Mouse (Mus musculus): ENCODE data around the gene Golt1a.

Gene Golt1a

GRCm38 (mm10) chr1:133309652-133310267 is at the start of gene Golt1a:
Golt1a (plus strand) TSS chr1:133309800.
- DNase-seq (ENCODE audit: low read depth, low spot score): no peak

DNA sequence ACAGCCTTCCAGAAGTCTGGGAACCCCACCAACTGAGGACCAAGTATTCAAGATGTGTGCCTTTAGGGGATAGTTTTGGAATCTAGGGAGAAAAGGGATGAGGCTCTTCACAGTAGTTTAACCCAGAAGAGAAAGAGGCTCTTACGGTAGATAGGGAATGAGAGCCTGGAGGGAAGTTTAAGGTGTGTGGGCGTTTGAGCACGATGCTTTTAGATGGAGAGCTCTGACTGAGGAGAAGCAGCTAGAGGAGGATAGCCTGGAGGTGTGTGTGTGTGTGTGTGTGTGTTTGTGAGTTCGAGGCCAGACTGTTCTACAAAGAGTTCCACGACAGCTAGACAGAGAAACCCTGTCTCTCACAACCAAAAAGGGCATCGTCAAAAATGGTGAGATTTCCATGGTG is 47.0 kb upstream of the Golt1a start:
- no peak for DNase-seq (ENCODE audit: low read depth, low spot score)

DNA sequence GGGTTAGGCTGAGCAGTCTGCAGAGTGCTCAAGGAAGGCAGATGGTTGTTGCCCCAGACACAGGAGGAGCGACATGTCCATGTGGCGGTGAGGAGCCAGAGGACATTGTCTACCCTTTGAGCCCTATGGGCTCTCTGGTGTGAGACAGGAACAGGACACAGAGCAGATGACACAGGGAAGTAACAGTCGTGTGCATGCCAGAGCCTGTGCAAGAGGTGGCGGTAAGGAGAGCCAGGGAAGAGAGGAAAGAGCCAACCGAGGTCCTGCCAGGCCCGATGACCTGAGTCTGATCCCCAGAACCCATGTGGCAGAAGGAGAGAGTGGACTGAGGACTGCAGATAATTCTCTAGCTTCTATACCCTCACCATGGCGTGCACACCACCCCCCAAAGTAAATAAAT is 46.5 kb upstream of the Golt1a start:
- no peak for DNase-seq (ENCODE audit: low read depth, low spot score)

DNA sequence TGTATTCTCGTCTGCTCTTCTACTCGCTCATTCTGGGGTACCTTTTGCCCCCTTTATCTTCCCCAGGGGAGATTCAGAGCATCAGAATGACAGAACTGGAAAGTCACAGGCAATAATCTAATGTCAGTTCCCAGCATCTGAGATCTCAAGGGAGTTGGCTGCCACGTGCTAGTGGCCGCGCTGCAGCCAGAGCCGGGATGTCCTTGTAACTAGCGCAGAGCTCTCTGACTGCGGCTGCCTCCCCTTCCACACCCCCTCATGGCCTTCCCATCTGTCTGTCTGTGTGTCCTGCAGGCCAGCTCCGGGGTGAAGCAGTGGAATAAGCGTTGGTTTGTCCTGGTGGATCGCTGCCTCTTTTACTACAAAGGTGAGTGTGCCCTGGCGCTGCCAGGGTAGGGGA is 45.2 kb upstream of the Golt1a start:
- no peak for DNase-seq (ENCODE audit: low read depth, low spot score)

- peak; percentile 51 for DNase-seq (ENCODE audit: low read depth, low spot score)
Measured at GRCm38 (mm10) chr1:133265114-133265766, 44.4 kb upstream of the Golt1a start.

DNA sequence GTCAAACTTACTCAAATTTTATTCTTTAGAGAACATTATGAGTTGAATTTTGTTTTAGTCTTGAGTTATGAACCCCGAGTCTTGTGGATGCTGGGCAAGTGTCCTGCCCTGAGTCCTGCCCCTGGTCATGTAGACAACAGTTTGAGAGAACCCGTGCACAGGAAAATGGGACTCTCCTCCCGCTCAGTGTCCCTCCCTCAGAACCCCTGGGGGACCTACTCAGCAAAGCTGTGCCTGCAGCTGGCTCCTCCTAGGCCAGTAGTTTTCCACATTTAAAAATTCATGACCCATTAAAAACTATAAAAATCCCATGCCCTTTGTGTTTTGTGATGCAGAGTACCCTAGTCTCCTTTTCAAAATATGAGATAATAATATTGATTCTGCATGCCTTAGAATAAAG is 42.5 kb upstream of the Golt1a start:
- DNase-seq (ENCODE audit: low read depth, low spot score): no peak

DNA sequence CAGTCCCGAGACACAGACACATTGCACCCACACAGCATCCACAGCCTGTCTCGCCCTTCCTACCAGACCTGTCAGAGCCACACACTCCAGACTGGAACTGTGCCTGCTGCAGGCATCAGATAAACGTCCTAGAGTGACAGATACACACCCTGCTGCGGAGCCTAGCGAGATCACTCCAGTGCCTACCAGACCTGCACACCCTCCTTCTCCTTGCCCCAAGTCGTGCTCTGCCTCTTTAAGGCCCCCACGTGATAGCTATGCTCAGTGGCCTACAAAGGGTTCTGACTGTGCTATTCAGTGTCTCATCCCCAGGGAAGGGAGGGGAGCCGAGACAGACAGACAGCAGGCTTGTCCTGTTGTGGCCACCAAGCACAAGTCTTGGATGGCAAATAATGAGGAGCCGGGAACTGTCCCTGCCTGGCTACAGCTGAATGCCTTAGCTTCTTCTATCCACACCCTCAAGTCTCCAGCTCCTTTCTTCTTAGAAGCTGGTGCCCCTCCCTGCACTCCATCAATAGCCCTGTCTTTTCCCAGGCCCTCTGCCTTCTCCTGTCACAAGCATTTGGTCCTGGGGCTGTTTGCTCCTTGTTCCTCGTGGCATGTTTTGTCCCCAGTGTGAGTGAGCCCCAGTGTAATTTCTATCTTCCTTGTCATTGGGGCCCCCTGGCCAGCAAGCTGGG is 41.6 kb upstream of the Golt1a start:
- no peak for DNase-seq (ENCODE audit: low read depth, low spot score)

DNA sequence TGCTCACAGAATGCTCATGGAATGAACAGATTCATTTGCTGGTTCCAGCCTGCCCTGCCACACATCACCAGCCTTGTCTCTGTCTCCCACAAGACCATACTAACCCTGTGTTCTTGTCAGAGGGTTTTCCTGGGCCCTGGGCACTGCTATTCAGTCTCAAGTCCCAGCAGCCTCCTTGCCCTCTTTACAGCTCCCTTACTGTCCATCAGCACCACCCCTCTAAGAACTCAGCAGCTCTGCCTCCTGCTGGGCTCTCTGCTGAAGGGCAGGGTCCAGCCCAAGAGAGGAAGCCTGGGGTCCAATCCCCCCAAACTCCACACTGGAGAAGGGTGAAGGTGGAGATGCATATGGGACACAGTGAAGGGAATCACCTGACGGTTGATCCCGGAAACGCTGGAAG is 41.1 kb upstream of the Golt1a start:
- DNase-seq (ENCODE audit: low read depth, low spot score): no peak

DNA sequence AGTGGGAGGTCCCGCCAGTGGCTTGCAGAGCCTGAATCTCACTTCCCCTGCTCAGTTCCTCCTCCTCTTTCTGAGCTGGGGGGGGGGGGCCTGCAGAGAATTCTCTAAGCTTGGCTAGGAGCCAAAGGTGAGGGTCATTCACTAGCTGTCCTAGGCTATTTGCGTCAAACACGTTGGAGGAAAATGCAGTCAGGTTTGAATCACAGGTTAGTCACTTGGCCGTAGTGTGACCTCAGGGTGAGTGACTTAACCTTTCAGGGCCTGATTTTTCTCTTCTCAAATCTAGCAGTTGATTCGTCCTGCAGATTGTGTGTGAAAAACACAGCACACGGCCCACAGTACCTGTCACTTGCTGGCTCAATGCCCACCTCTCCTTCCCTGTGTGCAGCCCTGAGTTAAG is 39.3 kb upstream of the Golt1a start:
- no peak for DNase-seq (ENCODE audit: low read depth, low spot score)

GRCm38 (mm10) chr1:133274163-133274562 is 35.4 kb upstream of the Golt1a start:
- no peak for DNase-seq (ENCODE audit: low read depth, low spot score)

DNA sequence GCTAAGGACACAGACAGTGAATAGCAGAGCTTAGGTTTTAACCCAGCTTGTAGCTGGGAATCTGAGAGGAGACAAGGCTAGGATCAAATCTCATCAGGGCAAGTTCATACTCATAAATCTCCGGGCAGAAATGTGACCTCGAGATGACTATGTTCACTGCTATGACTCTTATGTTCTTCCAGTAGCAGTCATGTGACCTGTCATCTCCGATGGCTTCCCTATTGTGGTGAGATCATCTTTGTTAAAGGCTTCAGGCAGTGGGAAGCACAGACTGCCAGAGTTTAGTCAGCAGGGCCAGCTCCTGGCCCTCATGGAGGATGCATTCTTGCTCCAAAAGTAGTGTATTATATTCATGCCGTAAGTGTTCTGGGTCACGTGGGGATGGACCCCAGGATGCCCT is 32.6 kb upstream of the Golt1a start:
- DNase-seq (ENCODE audit: low read depth, low spot score): no peak

- DNase-seq (ENCODE audit: low read depth, low spot score): no peak
Measured at GRCm38 (mm10) chr1:133278539-133278938, 31.1 kb upstream of the Golt1a start.

DNA sequence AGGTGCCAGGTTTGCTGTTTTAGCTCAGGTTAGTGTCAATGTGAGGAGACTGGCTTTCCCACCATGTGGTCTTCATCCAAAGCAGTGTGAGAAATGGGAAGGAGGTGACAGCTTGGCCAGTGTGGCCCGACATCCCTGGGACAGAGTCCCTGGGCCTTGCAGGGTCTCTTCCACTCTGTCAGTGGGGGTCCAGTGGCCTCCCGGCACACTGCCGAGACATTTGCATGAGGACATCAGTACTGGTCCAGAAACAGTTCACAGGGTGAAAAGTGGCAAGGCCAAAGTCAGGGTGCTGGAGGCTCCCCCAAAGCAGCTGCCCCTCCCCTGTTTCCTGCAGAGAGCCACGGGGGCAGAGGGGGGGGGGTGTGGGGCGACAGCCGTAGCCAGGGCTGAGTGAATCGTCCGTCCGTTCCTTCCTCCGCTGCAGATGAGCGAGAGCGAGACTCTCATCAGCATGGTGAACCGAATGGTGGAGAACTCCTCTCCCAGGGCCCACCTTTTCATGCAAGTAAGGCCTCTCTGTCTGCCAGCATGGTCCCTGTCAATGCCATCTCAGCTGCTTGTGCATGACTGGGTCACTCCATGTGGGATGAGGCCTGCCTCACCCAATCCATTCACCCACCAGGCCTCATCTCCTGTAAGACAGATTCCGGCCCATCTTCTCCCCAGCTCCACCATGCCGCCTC is 30.5 kb upstream of the Golt1a start:
- no peak for DNase-seq (ENCODE audit: low read depth, low spot score)

GRCm38 (mm10) chr1:133279632-133280093 is 29.9 kb upstream of the Golt1a start:
- no peak for DNase-seq (ENCODE audit: low read depth, low spot score)

DNA sequence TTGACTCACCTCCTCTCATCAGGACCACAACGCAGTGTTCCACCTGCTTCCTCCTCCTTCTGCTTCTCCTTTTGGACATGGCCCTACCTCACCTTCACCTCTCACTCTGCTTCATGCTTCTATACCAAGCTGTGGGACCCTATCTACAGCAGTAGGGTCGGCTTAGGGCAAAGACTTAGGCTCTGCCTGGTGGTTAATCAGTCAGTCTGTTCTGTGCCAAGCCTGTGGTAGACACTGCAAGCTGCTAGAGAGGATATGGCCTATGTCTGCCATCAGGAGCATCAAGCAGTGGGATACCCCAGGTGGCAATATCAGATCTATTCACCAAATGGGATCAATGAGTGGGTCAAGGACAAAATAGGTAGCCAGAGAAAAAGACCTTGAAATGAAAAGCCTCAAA is 29.1 kb upstream of the Golt1a start:
- no peak for DNase-seq (ENCODE audit: low read depth, low spot score)

- DNase-seq (ENCODE audit: low read depth, low spot score): no peak
Measured at GRCm38 (mm10) chr1:133285907-133286306, 23.7 kb upstream of the Golt1a start.

DNA sequence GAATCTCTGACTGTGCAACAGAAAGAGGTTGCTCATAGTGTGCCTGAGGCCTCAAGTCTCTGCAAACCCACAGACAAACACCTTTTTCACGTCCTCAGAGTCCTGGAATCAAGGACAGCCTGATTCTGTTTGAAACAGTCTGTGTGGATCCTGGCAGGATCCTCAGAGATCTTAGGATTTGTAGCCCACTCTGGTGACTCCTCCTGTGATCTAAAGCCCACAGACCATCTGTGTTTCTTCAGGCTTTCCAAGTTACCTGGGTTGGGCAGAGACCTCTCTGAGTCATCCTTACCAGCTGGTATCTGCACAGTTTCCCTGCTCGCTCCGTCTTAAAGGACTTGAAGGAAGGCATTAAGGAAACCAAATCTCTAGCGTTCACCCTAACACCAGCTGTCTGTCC is 22.5 kb upstream of the Golt1a start:
- no peak for DNase-seq (ENCODE audit: low read depth, low spot score)

DNA sequence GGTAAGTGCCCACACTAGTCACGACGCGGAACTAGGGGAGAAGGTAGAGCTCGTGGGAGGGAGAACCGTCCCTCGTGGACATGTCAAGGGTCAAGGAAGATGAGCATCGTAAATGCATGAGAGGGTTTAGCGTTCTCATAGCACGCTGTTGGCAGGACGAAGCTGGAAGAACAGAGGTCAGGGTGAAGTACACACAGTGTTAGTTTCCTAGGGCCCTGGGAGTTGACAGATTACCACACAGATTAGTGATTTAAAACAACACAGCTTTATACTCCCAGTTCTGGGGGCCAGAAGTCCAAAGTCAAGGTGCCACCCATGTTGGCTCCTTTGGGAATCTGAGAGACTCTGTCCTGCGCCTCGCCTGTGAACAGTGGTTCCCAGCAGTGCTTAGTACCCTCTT is 21.7 kb upstream of the Golt1a start:
- DNase-seq (ENCODE audit: low read depth, low spot score): no peak

DNA sequence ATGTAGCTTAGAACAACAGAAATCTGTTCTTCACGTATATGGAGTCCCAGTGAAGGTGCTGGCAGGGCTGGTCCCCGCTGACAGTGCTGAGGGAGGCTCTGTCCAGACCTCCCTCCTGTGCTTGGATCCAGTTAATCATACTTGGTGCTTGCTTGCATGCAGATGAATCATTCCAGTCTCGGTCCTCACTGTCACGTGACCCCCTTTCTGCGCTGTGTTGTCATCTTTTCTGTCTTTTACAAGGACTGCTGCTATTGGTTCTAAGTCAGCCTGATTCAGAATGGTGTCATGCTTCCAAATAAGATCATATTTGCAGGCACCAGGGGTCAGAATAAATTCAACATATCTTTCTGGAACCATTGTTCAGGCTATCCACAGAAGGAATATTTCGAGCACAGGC is 17.7 kb upstream of the Golt1a start:
- no peak for DNase-seq (ENCODE audit: low read depth, low spot score)

DNA sequence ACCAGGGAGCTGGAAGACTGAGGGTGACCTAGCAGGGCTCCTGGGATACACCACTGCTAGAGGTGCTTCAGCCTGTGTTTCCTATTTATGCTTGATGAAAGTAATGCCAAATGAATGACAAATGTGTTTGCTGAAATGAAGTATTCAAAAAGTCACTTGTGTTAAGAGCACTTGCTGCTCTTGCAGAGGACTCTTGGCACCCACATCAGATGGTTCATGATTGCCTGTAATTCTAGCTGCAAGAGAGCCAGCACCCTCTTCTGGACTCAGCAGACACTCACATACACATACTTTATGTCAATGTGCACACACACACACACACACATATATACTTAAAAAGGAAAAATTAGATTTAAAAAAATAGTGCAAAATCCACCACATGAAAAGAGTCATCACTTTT is 17.0 kb upstream of the Golt1a start:
- no peak for DNase-seq (ENCODE audit: low read depth, low spot score)

DNA sequence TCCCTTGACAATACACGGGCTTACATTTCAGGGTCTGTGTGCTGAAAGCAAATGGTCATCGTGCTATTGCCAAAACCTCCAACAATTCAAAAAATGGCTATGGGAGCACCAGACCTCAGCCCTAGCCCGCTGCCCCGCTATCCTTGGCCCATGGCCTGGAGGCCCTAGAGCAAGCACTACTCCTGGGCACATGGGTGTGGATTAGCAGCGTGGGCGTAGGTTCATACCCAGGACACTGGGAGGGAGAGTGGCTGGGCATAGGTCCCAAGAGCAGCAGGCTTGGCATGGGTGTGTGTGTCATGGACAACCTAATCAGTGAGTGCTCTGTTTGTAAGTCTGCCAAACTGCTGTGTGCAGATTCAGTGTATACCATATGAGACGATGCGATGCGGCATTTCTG is 13.2 kb upstream of the Golt1a start:
- DNase-seq (ENCODE audit: low read depth, low spot score): no peak

GRCm38 (mm10) chr1:133298816-133299215 is 10.8 kb upstream of the Golt1a start:
- DNase-seq (ENCODE audit: low read depth, low spot score): no peak

DNA sequence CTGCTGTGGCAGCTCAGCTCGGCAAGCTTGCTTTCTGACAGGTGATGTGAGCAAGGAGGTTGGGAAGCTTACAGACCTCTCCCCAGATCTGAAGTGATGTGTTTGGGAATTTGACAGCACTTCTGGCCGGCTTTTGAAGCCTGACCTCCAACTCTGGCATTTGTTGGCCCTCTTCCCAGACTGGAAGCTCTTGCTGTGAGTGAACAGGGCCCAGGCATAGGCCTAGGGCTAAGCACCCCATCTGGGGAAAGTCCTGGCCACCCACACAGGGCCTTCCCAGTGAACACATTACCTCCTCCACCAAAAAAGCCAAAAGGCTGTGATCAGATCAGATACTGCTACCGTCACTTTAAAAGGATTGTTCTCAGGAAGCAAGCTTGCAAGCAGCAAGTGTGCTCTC is 7.1 kb upstream of the Golt1a start:
- DNase-seq (ENCODE audit: low read depth, low spot score): no peak
